Mouse (Mus musculus) liver, embryonic 14.5 days (tissue): ENCODE measurements at regions not wholly inside any gene's neighbourhood (a gene's known extent, or its start where the extent isn't known, plus 50 kb on each side); places are given as distances from the start of the nearest gene placed in this dataset.

ENCODE experiments used
- CTCF ChIP-seq: IDR thresholded peaks from 2 replicates; pipeline ENCODE4 v1.5.1; 2016; ENCODE audit warnings: antibody characterized with exemption, low read depth, control low read depth
- EP300 ChIP-seq: IDR thresholded peaks from 2 replicates; pipeline ENCODE4 v1.6.1; 2016; ENCODE audit warnings: antibody characterized with exemption, low read depth

DNA sequence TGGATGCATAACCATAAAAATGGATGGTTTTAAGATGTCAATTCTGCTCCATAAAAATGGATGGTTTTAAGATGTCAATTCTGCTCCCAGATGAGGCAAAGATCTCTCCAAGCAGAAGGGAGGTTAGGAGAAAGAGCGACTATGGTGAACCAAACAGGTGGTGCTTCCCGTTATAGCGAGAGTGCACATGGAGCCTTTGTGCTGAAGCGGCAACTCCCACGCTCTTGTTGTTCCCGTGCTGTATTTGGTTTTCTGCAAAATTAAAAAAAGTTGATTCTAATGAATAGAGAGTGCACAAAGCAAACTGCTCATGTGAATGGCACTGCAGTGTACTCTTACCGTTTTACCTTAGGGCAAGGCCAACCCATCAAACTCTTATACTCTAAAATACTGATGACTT is 497.5 kb upstream of the Nbea start:
- TF ChIP-seq CTCF (no peak), EP300 (no peak)
